Mouse (Mus musculus) midbrain, embryonic 15.5 days (tissue): Measurements from ENCODE around the gene Ehbp1. TPM values are rescaled to one million over a fixed set of nuclear protein-coding genes. Genes with fewer than 3 reads are reported as not detected.
A peak's percentile ranks its signal among the peaks of the same experiment; 100 is the strongest.

Experiments
- ATAC-seq: fragments of 200-750 bp; cut with Nextera tagmentation; replicated peaks from 2 replicates; pipeline ENCODE4 v1.8.0; 2017; ENCODE audit warnings: moderate TSS enrichment
- H3K27ac ChIP-seq: fragments of 300-500 bp; sonication (generic); 2 replicates; pipeline ENCODE4 v1.5.1; 2015; ENCODE audit warnings: mild to moderate bottlenecking, inconsistent platforms
- H3K27me3 ChIP-seq: fragments of 300-500 bp; sonication (generic); replicated peaks from 2 replicates; pipeline ENCODE4 v1.6.1; 2015; ENCODE audit warnings: inconsistent platforms
- H3K36me3 ChIP-seq: fragments of 300-500 bp; sonication (generic); replicated peaks from 2 replicates; pipeline ENCODE4 v1.6.1; 2015; ENCODE audit warnings: inconsistent platforms
- H3K4me1 ChIP-seq: fragments of 300-500 bp; sonication (generic); 2 replicates; pipeline ENCODE4 v1.6.1; 2015; ENCODE audit warnings: inconsistent platforms
- H3K4me2 ChIP-seq: fragments of 300-500 bp; sonication (generic); 2 replicates; pipeline ENCODE4 v1.6.1; 2015; ENCODE audit warnings: inconsistent platforms, mild to moderate bottlenecking, moderate library complexity
- H3K4me3 ChIP-seq: fragments of 300-500 bp; sonication (generic); 2 replicates; pipeline ENCODE4 v1.5.1; 2015; ENCODE audit warnings: mild to moderate bottlenecking, inconsistent platforms
- H3K9ac ChIP-seq: fragments of 300-500 bp; sonication (generic); 2 replicates; pipeline ENCODE4 v1.6.1; 2015; ENCODE audit warnings: mild to moderate bottlenecking, inconsistent platforms
- H3K9me3 ChIP-seq: fragments of 300-500 bp; sonication (generic); 2 replicates; pipeline ENCODE4 v1.6.1; 2016; ENCODE audit warnings: inconsistent platforms
- WGBS: fragments of 180-500 bp; shearing (Covaris S2); methylation state at CpG from one replicate; pipeline ENCODE4 v1.1.7; 2015; ENCODE audit warnings: mixed read lengths; 5-methylcytosine and 5-hydroxymethylcytosine counted together
- polyA plus RNA-seq: library from polyadenylated mRNA; unstranded; fragments of >200 nt; fragmentation: Nextera tagmentation; extraction: Ambion mirVana; gene quantifications from 2 replicates; pipeline ENCODE4 v1.2.1, GENCODE M21; 2015

Gene Ehbp1
- polyA plus RNA-seq, 1 experiment from 2014 or later: 26.1 TPM

DNA sequence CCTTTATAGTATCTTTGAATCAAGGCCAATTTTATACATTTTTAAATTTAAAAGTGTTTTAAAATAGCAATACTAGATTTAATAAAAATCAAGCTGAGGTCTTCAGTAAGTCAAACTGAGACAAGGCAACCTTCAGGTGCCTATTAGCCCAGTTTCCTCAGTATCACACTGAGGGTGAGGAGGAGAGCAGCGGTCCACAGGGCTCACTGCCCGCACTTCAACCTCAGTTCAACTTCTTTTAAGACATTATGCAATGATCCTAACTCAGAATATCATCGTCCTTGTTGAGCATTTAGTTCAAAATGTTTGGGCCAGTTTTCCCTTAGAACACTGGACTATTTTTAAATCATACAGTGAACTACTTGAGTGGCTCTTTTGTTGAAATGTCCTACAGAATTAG lies 70.2 kb downstream of the Ehbp1 start:
- no peak overlapping the region for H3K4me2 ChIP-seq
- ATAC-seq: no peak
- no peak overlapping the region for H3K27ac ChIP-seq
- H3K4me3 ChIP-seq: no peak overlapping the region
- H3K9me3 ChIP-seq: no peaks in the 10 kb centered on the region
- H3K9ac ChIP-seq: no peak overlapping the region
- H3K36me3 ChIP-seq: peaks cover 10% of the 10 kb centered on the region; the same call in 1 of the 2 replicates
- H3K4me1 ChIP-seq: no peaks in the 10 kb centered on the region
- WGBS: 88% methylated on average over 3 of the region's 3 CpGs
- no peaks in the 10 kb centered on the region for H3K27me3 ChIP-seq

DNA sequence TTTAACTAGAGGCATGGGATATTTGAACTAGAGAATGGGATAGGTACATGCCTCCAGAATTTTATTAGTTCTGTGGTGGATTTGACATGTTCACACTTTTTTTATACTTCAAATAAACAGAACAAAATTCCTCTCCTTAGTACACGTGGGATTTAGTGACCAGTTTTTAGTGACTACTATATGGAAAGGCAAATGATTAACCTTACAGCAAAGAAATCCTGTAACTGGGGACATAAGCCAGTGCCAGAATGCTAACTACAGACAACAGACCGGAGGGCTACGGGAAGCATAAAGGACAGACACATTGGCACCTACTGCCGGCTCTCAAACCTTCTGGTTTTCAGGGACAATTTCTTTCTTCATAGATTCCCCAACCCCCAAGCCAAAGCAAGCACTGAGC lies 72.4 kb downstream of the Ehbp1 start:
- no peaks in the 10 kb centered on the region for H3K36me3 ChIP-seq
- 81% methylated on average over 4 of the region's 4 CpGs for WGBS
- H3K4me3 ChIP-seq: no peak overlapping the region
- no peaks in the 10 kb centered on the region for H3K4me1 ChIP-seq
- H3K9ac ChIP-seq: no peak overlapping the region
- no peaks in the 10 kb centered on the region for H3K27me3 ChIP-seq
- H3K9me3 ChIP-seq: no peaks in the 10 kb centered on the region
- H3K27ac ChIP-seq: no peak overlapping the region
- H3K4me2 ChIP-seq: no peak overlapping the region
- ATAC-seq: no peak

DNA sequence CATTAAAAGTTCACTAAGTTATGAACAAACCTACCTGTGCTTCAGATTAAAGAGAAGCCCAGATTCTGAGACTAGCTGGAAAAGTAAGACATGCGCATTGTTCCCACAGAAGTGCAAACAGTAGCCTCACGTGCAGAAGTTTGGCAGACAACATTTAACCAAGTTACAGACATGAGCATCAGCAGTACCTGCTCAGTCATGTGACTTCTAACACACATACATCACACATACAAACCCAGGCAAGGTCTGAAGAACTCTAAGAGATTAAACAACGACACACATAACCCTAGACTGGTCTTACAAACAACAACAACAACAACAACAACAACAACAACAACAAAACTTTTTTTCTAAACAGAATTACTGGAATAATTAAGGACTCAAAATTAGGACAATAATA lies 72.9 kb downstream of the Ehbp1 start:
- H3K4me2 ChIP-seq: no peak overlapping the region
- H3K27me3 ChIP-seq: no peaks in the 10 kb centered on the region
- ATAC-seq: 0 out of 2 replicates have a peak, but pooled peaks have one; percentile 57
- H3K4me1 ChIP-seq: no peaks in the 10 kb centered on the region
- H3K36me3 ChIP-seq: no peaks in the 10 kb centered on the region
- 87% methylated on average over 3 of the region's 3 CpGs for WGBS
- H3K9ac ChIP-seq: no peak overlapping the region
- H3K9me3 ChIP-seq: no peaks in the 10 kb centered on the region
- no peak overlapping the region for H3K4me3 ChIP-seq
- no peak overlapping the region for H3K27ac ChIP-seq

DNA sequence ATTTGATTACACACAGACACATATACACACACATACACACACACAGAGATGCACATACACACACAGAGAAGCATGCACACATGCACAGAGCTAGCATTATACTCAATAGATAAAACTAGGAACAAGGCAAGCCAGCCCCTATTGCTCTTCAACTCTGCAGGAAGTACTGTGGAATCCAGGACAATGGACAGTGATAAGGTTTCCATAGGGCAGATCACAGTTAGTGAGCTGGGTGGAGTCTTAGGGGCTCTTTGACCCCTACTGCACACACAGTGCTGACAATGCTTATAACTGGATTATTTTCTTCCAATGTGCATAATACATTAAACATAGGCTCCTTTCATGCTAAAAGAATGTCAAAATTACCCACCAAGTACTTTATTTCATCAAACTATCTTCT lies 75.1 kb downstream of the Ehbp1 start:
- ATAC-seq: no peak

DNA sequence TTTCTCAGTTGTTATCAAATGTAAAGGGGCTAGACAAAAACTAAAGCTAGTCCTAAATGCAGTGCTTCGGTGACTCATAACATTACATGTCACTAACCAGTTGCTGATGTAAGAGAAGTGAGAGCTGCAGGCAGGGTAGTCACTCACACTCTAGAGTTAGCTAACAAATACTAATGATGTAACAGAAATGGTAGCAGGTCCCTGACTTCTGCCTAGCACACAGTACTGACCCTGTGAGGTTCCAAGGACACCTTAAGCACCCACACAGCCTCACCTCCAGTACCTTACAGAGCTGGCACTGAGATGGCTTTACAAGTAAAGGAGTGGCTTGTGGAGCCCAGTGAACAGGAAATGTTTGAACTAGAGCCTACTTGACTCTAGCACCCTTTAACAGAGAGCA lies 86.7 kb downstream of the Ehbp1 start:
- no peak overlapping the region for H3K4me2 ChIP-seq
- H3K4me3 ChIP-seq: no peak overlapping the region

More for the DNA sequence above, 75.1 kb downstream of the Ehbp1 start:
- no peaks in the 10 kb centered on the region for H3K27me3 ChIP-seq
- no peak overlapping the region for H3K4me3 ChIP-seq
- no peak overlapping the region for H3K27ac ChIP-seq
- no peaks in the 10 kb centered on the region for H3K9me3 ChIP-seq
- H3K4me1 ChIP-seq: no peaks in the 10 kb centered on the region
- H3K9ac ChIP-seq: no peak overlapping the region
- H3K36me3 ChIP-seq: no peaks in the 10 kb centered on the region
- H3K4me2 ChIP-seq: no peak overlapping the region

DNA sequence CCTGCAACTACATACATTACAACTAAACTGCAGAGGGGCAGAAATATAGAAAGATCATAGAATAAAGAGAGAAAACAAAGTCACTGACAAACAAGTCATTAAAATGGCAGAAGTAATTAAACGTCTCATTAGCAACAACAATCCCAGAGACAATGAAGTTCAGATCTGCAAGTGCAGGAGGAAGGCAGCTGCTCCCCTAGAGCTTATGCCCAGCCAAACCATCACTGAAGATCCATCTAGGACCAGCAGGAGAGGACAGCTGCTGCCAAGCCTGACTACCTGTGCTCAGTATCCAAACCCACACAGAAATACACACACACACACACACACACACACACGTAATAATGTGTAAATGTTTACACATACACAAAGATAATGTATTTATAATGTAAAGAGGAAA lies 92.7 kb downstream of the Ehbp1 start:
- no peak overlapping the region for H3K4me3 ChIP-seq
- no peak overlapping the region for H3K27ac ChIP-seq
- no peak for ATAC-seq
- no peaks in the 10 kb centered on the region for H3K27me3 ChIP-seq
- no peak overlapping the region for H3K9ac ChIP-seq
- H3K36me3 ChIP-seq: no peaks in the 10 kb centered on the region
- no peak overlapping the region for H3K4me2 ChIP-seq
- no peaks in the 10 kb centered on the region for H3K9me3 ChIP-seq
- 85% methylated on average over 2 of the region's 2 CpGs for WGBS
- no peaks in the 10 kb centered on the region for H3K4me1 ChIP-seq

More for the DNA sequence above, 86.7 kb downstream of the Ehbp1 start:
- H3K36me3 ChIP-seq: no peaks in the 10 kb centered on the region
- WGBS: 97% methylated on average over 1 of the region's 1 CpGs
- H3K9me3 ChIP-seq: no peaks in the 10 kb centered on the region
- H3K9ac ChIP-seq: no peak overlapping the region
- H3K27me3 ChIP-seq: no peaks in the 10 kb centered on the region
- H3K27ac ChIP-seq: no peak overlapping the region
- ATAC-seq: no peak
- no peaks in the 10 kb centered on the region for H3K4me1 ChIP-seq

DNA sequence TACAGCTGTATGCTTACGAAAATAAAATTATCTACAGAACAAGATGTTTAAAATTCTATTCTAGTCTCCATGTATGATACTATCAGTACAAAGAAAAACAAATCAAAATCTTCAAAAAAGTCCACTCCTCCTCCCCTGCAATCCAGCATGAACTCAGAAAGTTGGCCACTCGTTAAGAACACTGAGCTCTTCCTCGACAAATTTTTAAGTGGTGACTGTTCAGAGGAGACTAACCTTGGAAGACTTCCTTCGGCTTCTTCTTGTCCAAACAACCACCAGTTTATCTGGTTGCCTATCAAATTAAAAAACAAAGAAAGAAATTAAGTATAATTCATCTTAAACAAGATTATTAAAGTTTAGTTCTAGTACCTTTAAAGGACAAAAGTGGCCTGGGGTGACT lies 94.4 kb downstream of the Ehbp1 start:
- ATAC-seq: no peak
- Histone ChIP-seq H3K27me3 (no peaks in the 10 kb centered on the region), H3K27ac (no peak overlapping the region), H3K9ac (no peak overlapping the region), H3K4me1 (no peaks in the 10 kb centered on the region), H3K9me3 (no peaks in the 10 kb centered on the region), H3K36me3 (no peaks in the 10 kb centered on the region), H3K4me2 (no peak overlapping the region), H3K4me3 (no peak overlapping the region)
- 84% methylated on average over 4 of the region's 4 CpGs for WGBS

DNA sequence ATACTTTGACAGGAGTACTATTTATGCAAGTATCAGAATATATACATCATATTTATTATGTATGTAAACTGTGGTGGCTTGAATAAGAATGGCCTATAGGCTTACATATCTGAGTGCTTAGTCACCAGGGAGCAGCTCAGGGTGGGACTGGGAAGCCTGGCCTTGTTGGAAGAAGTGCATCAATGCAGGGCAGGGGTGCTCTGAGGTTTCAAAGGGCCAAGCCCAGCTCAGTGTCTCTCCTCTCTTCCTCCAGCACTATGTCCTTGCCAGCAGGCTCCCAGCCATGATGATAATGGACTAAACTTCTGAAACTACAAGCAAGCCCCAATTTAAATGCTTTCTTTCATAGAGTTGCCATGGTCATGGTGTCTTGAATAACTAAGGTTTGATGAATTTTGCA lies 95.0 kb downstream of the Ehbp1 start:
- Histone ChIP-seq H3K27me3 (no peaks in the 10 kb centered on the region), H3K4me1 (no peaks in the 10 kb centered on the region), H3K9ac (no peak overlapping the region), H3K9me3 (no peaks in the 10 kb centered on the region), H3K4me2 (no peak overlapping the region), H3K36me3 (no peaks in the 10 kb centered on the region), H3K27ac (no peak overlapping the region), H3K4me3 (no peak overlapping the region)
- ATAC-seq: no peak

DNA sequence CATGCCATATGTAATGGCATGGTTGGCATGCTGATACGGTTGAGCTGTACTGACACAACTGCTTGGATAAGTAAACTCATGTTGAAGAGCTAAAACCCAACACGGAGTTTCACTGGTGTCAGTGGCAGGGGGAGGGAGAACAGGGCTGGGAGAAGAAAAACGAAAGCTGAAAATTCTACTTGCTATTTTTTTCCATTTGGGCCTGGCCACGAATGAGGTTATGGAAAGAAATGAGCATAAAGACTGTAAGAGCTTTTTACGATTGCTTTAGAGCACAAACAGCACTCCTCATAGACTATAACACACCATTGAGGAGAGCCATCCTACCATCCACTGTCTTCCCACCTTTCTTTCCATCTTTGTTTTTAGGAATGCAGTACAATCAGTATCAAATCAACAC lies 106.5 kb downstream of the Ehbp1 start:
- H3K27ac ChIP-seq: no peak overlapping the region
- 91% methylated on average over 5 of the region's 5 CpGs for WGBS
- no peak overlapping the region for H3K9ac ChIP-seq
- no peak overlapping the region for H3K4me3 ChIP-seq
- no peaks in the 10 kb centered on the region for H3K36me3 ChIP-seq
- H3K9me3 ChIP-seq: no peaks in the 10 kb centered on the region
- no peak for ATAC-seq
- H3K4me1 ChIP-seq: no peaks in the 10 kb centered on the region
- no peak overlapping the region for H3K4me2 ChIP-seq
- no peaks in the 10 kb centered on the region for H3K27me3 ChIP-seq

DNA sequence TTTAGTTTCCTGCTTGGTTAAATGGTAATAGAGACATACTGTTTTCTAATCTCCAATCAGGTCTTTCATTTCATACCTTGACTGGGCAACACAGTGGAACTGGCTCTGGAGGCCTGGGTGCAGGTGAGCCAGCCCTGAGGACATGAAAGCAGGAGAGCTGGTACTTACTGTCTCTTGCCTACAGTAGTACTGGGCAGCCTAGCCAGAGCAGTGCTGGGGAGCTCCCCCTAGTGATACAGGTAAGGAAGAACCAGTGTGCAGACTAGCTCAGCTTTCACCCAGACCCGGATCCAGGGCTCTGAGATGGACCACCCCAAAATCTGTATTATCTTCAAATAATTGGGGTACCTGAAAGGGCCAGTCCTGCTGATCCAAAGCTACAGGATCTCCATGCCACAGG lies 107.4 kb downstream of the Ehbp1 start:
- no peaks in the 10 kb centered on the region for H3K4me1 ChIP-seq
- peak; percentile 55; the same call in 1 of the 2 replicates for ATAC-seq
- H3K9ac ChIP-seq: no peak overlapping the region
- H3K9me3 ChIP-seq: no peaks in the 10 kb centered on the region
- no peaks in the 10 kb centered on the region for H3K36me3 ChIP-seq
- H3K4me2 ChIP-seq: no peak overlapping the region
- 68% methylated on average over 1 of the region's 1 CpGs for WGBS
- no peaks in the 10 kb centered on the region for H3K27me3 ChIP-seq
- H3K4me3 ChIP-seq: no peak overlapping the region
- no peak overlapping the region for H3K27ac ChIP-seq

DNA sequence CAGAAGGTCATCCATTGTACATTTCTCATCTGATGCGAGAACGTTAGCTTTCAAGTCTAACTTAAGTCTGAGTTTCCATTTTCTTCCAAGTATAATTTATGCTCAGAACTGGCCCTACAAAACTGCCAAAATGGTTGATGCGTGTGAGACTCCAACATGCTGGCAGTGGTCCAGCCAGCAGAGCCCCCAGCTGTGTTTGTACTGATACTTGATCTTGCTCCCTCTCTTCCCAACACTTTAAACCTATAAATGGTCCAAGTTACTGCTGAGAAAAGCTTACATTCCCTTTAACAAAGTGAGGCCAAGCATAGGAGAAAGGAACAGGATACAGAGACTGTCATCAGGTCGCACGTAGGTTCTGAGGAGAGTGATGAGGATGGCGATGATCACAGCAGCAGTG lies 111.2 kb downstream of the Ehbp1 start:
- Histone ChIP-seq H3K9me3 (no peaks in the 10 kb centered on the region), H3K9ac (no peak overlapping the region), H3K27me3 (no peaks in the 10 kb centered on the region), H3K4me3 (no peak overlapping the region), H3K4me1 (no peaks in the 10 kb centered on the region), H3K27ac (no peak overlapping the region), H3K4me2 (no peak overlapping the region), H3K36me3 (no peaks in the 10 kb centered on the region)
- 82% methylated on average over 6 of the region's 6 CpGs for WGBS
- no peak for ATAC-seq

DNA sequence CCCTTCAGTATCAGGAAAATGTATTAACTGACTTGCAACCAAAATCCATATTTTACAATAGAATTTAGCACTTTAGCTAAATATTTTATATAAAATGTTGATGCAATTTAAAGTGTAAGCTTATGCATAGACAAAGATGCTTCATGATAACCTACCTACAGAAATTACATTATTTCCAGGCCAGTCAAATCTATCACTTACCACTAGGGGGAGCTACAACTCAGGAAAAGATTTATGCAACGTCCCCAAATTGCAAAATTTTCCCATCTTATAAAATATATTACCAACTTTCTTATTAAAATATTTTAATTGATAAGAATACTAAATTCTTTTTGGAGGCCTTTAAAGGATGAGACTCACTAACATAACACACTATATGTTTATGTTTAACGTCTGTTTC lies 116.5 kb downstream of the Ehbp1 start:
- no peaks in the 10 kb centered on the region for H3K27me3 ChIP-seq
- 51% methylated on average over 2 of the region's 2 CpGs for WGBS
- H3K4me1 ChIP-seq: no peaks in the 10 kb centered on the region
- H3K4me3 ChIP-seq: no peak overlapping the region
- H3K27ac ChIP-seq: no peak overlapping the region
- H3K36me3 ChIP-seq: no peaks in the 10 kb centered on the region
- no peak overlapping the region for H3K9ac ChIP-seq
- no peaks in the 10 kb centered on the region for H3K9me3 ChIP-seq
- no peak for ATAC-seq
- H3K4me2 ChIP-seq: no peak overlapping the region

DNA sequence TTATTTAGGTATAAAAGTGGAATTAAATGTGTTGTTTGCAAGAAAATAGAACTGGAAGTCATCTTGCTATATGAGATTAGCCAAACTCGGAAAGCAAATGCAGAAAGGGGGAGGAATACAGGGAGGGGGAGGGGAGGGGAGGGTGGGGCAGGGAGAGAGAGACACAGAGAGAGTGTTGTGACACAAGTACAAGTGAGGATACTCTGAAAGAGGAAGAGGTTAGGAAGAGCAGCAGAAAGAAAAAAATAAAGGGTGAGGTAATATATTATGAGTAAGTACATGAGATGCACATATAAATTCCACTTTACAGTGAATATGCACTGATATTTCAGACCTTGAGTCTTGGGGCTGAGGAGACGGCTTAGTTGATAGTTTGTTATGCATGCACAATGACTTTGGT lies 123.9 kb downstream of the Ehbp1 start:
- Histone ChIP-seq H3K36me3 (no peaks in the 10 kb centered on the region), H3K4me3 (no peak overlapping the region), H3K9me3 (no peaks in the 10 kb centered on the region), H3K27ac (no peak overlapping the region), H3K4me2 (no peak overlapping the region), H3K9ac (no peak overlapping the region), H3K27me3 (no peaks in the 10 kb centered on the region), H3K4me1 (no peaks in the 10 kb centered on the region)
- ATAC-seq: no peak
- WGBS: 70% methylated on average over 2 of the region's 2 CpGs

DNA sequence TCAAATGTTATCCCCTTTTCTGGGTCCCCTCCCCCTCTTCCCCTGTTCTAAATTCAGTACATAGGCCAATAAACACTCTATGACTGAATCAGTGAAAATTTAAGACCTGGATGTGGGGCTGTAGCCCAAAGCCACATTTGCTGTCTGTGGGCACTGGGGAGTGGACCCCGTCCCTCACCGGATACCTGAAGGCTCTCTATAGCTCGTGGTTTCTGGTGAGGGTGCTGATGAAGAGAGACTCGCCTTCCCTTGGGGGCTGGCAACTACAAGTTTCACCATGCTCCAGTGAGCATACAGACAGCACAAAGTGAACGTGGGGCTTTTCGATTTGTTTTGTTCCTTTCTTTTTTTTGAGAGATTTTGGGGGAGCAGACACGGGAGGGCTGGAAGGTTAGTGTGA lies 125.2 kb downstream of the Ehbp1 start:
- H3K27ac ChIP-seq: no peak overlapping the region
- no peaks in the 10 kb centered on the region for H3K27me3 ChIP-seq
- no peak overlapping the region for H3K4me3 ChIP-seq
- no peaks in the 10 kb centered on the region for H3K9me3 ChIP-seq
- no peak overlapping the region for H3K9ac ChIP-seq
- no peak overlapping the region for H3K4me2 ChIP-seq
- H3K4me1 ChIP-seq: no peaks in the 10 kb centered on the region
- H3K36me3 ChIP-seq: no peaks in the 10 kb centered on the region
- ATAC-seq: no peak
- 30% methylated on average over 7 of the region's 7 CpGs for WGBS
